Mouse (Mus musculus) kidney, postnatal 14 days (tissue): ENCODE data around the gene Erc2.

Experiments
- DNase-seq: peaks from one replicate; pipeline ENCODE4 v3.0.0; 2022; ENCODE audit warnings: mixed read lengths

Erc2 gene

DNA sequence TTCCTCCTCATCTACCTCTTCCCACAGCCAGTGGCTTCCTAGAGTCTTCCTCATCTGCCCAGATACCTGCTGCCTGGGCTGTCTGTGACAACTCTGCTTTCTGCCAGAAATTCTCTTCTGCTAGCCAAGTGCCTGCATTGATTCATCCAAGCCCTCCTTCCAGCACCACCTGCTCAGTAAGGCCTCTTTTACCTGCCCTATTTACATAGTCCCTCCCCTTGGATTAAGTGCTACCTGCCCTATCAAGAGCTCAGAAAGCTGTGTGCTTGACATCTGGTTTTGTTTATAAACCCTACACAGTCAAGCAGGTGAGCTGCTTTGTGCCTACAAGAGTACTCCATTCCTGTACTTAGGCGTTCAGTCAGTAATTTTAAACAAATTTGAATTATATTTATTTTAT is 787.2 kb downstream of the Erc2 start:
- DNase-seq = no peak

DNA sequence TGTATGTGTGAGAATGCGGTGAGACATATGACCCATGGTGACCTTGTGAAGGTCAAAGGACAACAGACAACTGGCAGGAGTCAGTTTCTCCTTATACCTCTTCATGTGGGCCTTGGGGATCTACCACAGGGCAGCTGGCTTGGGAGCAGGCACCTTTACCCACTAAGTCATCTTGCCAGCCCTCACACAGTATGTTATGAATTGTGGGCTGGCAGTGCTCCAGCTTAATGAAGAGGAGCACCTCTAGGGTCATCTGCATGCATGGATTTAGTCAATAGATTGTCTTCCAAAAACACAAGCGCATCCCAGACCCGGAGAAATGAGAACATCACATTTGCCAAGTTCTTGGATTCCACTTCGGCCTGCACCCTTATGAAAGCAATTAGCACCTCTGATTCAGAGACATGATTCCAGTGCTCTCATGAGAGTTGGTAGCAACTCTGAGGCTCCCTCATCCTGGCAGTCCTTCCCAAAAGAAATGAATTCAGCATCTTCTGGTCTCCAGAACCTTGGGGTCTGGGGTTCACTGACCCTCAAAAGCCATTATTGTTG is 787.6 kb downstream of the Erc2 start:
- DNase-seq = no peak

GRCm38 (mm10) chr14:28410789-28411225 is 788.6 kb downstream of the Erc2 start:
- DNase-seq = no peak

DNA sequence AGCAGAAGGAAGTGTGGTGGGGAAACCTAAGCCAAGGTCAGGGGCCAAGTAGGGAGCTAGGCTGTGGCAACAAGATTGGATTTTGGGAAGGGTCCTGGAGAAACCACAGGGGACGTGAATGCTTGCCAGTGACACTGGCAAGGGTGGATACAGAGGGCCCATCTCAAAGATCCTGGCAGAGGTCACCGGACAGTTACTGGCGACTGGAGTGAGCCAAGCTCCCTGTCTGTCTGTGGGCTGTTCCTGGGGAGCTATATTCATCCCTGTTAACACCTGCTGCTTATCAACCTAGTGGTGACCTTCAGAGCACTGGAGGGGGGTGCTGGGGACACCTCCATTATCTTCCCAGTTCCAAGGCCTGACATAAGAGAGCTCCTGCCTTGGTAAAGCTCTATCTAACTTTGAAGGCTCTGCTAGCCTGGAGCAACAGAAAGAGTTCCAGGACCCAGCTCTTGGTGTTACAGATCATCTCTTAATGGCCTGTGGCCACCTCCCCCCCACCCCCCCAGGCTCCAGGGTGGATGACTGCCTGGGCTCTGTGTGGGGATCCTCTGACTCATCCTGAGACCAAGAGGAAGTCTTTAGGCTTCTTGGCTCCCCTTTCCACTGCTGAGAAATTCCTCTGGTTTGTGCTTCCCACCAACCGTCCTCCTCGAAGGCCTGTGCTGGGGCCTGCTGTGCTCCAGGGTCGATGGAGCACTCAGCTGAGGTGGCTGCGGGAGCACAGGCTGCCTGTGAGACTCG is 790.2 kb downstream of the Erc2 start:
- no peak for DNase-seq

DNA sequence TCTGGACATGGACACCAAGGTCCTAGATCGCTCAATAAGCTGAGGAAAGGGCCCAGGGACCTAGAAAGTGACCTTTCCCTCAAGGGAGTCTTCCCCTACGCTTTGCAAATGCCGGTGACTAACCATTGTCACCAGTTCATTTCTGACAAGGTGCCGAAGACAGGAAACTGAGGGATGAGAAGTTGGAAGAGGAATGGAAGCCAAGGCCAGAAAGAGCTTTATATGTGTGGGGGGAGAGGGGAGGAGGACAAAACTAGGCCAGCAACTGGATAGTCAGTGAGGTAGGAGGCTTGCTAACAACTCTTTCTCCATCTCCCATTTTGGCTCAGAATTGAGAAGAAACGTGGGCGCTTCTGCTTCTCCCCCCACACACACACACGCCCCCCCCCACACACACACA is 791.3 kb downstream of the Erc2 start:
- no peak for DNase-seq

- no peak for DNase-seq
Observed at GRCm38 (mm10) chr14:28417019-28417418, 794.8 kb downstream of the Erc2 start.

GRCm38 (mm10) chr14:28418497-28418896 is 796.3 kb downstream of the Erc2 start:
- DNase-seq = no peak

DNA sequence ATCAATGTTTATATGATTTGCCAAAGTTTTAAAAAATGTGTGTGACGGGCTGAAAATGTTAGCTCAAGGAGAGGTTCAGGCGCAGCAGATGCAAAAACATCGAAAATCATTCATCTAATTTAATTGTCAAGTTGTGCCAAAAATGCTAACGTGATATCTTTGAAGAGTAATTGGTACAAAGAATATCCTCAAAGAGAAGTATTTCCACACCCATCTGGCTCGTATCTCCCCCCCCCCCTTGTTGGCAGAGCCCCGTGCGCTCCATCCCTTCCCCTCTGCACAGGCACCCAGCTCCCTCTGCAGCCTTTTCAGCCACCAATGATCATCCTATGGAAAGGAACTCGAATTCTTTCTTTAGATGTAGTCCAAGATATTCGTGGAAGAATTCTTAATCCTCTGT is 797.0 kb downstream of the Erc2 start:
- no peak for DNase-seq

DNA sequence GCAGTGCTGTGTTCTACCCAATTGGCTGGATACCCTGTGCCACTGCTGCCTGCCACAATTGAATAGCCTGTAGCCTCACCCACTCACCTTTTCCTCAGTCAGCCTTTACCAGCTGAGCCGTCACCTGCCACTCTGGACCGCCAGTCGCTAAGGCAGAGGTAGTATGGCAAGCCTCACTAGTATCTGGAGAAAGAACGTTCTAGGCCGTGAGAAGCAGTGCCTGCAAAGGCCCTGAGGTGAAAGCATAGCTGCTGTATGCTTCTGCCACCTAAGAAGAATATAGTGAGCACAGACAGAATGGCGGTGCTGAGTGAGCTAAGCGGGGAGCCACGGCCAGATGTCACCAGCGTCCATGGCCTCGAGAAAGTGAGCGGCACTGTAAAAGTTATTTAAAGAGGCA is 798.4 kb downstream of the Erc2 start:
- DNase-seq = no peak

GRCm38 (mm10) chr14:28426610-28427009 is 804.4 kb downstream of the Erc2 start:
- DNase-seq = no peak

GRCm38 (mm10) chr14:28431703-28432309 is 809.6 kb downstream of the Erc2 start:
- no peak for DNase-seq

GRCm38 (mm10) chr14:28434996-28435395 is 812.8 kb downstream of the Erc2 start:
- no peak for DNase-seq

DNA sequence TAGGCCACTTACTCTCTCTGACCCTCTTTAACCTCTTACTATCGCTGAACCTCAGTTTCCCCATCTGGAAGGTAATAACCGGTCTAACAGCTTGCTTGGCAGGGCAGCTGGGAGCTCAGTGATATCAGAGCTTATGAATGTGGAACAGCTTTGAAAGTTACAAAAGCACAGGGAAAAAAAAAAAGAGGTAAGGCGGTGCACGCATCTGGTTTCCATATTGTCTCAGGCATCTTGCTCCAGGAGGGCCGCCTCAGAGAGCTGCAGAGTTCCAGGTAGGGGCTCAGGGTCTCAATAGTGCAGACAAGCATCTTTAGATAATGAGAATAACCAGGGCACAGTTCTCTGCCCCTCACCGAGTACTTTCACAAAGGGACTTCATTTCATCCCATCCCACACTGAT is 816.9 kb downstream of the Erc2 start:
- no peak for DNase-seq

DNA sequence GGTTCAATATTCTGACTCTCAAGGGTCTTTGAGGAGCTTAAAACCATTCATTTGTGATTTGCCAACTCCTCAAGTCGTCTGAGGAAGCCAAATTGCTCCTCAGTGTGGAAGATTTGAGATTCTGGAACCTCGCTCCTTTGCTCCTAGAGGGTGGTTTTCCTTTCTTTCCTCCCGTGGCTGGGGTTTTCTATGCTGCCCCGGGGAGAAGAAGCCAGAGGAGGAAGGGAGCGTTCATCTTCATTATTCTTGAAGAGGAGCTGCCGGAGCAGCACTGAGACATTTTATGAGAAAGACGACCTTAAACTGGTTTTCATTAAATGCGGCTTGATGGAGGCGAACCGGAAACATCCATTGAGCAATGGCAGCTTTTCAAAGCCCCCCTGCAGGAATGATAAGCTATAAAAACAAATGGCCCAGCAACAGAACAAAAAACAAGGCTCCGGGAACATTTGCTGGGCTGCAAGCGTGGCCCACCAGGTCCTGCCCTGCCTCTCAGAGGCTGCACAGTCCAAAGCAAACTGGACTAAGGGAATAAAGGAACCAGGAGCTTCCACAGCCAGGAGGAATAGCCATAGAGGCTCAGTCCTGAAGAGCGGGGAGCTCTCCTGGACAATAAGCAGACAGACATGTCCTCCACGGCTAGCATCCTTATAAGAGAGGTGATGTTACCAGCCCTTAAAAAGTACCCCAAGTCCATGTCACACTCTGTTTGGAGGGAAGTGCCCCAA is 819.2 kb downstream of the Erc2 start:
- DNase-seq = peak; percentile 73

- DNase-seq = peak; percentile 42
Observed at GRCm38 (mm10) chr14:28443254-28443944, 821.2 kb downstream of the Erc2 start.

GRCm38 (mm10) chr14:28445737-28446136 is 823.5 kb downstream of the Erc2 start:
- peak; percentile 62 for DNase-seq

DNA sequence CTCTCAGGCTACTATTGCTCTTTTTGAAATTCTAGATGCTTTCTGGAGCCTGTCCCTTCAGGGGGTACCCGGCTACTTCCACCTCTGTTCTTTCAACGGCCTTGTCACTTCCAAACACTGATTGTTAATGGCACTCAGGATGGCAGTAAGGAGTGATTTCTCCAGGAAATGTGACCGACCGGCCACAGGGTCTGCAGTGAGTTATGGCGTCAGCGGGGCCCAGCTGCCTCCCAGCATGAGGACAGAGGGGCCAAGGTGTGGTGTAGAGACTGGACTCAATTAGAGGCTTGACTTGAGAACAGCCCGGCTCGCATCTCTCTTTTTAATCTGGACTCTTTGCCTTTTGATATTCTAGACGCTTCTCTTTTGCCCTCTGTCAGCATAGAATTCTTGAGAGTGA is 829.5 kb downstream of the Erc2 start:
- DNase-seq = no peak

GRCm38 (mm10) chr14:28456372-28457076 is 834.3 kb downstream of the Erc2 start:
- no peak for DNase-seq

DNA sequence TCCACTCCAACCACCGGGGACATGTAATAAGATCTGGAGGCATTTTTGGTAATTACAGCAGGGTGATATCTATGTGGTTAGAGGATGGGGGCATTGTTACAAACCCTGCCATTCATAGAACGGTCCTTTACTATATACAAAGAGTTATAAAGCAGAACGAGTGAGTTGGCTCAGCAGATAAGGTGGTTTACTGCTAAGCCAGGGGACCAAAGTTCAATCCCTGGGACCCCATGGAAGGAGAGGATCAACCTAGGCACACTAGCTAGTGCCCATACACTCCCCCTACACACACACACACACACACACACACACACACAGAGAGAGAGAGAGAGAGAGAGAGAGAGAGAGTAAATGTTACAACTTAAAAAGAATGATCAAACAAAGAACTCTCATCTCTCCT is 835.2 kb downstream of the Erc2 start:
- DNase-seq = no peak

- DNase-seq = peak; percentile 61
Observed at GRCm38 (mm10) chr14:28467956-28468355, 845.7 kb downstream of the Erc2 start.

DNA sequence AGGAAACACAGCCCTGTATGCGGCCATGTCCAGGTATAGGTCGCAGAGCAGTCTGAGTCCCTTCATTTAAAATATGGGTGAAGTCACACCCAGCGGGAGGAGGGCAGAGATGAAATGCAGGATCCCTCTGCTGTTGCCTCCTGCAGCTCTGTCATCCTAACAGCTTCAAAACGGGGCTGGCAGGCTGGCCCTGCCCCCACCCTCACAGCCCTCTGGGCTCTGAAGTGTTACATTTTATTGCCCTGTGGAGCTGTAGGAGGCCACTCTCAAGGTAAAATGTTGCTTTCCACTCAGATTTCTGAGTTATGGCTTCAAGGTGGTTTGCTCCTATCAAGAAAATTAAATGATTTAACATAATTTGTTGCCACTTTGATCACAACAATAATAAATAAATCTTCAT is 847.5 kb downstream of the Erc2 start:
- DNase-seq = no peak

DNA sequence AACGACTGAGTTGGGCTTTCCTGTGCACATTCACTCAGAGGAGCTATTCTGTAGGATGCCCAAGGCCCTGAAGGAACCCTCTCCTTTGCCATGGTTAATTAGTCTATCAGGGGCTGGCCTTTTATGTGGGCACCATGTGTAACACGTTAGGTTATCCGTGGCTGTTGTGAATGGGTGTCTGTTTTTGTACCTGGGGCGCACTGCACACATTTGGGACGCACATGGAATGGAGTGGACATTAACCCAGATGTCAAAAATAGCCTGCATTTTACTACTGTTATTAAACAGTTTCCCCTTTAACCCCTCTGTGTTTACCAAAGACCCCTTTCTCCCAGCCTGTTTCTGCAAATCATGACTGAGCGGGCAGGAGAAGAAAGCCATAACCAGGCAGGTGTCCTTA is 848.0 kb downstream of the Erc2 start:
- DNase-seq = no peak
